Mouse (Mus musculus) ES-E14 (cell line): ENCODE measurements around the gene Nmnat1. TPM values are rescaled to one million over a fixed set of nuclear protein-coding genes. Genes with fewer than 3 reads are reported as not detected.
A peak's percentile ranks its signal among the peaks of the same experiment; 100 is the strongest.

Source experiments
- DNase-seq: peaks from one replicate; pipeline ENCODE4 v3.0.0-alpha.2; 2013; ENCODE audit warnings: low read depth, low spot score
- H3K27ac ChIP-seq: 2 replicates; pipeline ENCODE4 v1.5.1; 2012; ENCODE audit warnings: low read depth, mild to moderate bottlenecking, low read length, moderate library complexity, mixed read lengths; ENCODE audit not compliant: poor library complexity, insufficient read depth, severe bottlenecking
- H3K36me3 ChIP-seq: 2 replicates; pipeline ENCODE4 v1.6.1; 2012; ENCODE audit warnings: mild to moderate bottlenecking, low read length, moderate library complexity, mixed read lengths; ENCODE audit not compliant: control insufficient read depth, poor library complexity, insufficient read depth, severe bottlenecking
- H3K4me1 ChIP-seq, 2 experiments: fragments of 150-350 bp in 1 of 2; sonication (generic) in 1 of 2; 2 replicates each; pipeline ENCODE4 v1.6.1; 2012; ENCODE audit warnings: low read length in 2 of 2, mild to moderate bottlenecking in 1 of 2, mixed read lengths in 1 of 2; ENCODE audit not compliant: control insufficient read depth in 2 of 2, insufficient read depth in 2 of 2, poor library complexity in 1 of 2
- H3K4me3 ChIP-seq, 2 experiments: fragments of 150-350 bp in 1 of 2; sonication (generic) in 1 of 2; 2 replicates each; pipeline ENCODE4 v1.5.1; 2012; ENCODE audit warnings: low read length in 2 of 2, low read depth in 1 of 2, mild to moderate bottlenecking in 1 of 2, mixed read lengths in 1 of 2; ENCODE audit not compliant: insufficient read depth in 1 of 2, poor library complexity in 1 of 2, severe bottlenecking in 1 of 2
- H3K9ac ChIP-seq: 2 replicates; pipeline ENCODE4 v1.6.1; 2012; ENCODE audit warnings: low read depth, mild to moderate bottlenecking, low read length, mixed read lengths; ENCODE audit not compliant: poor library complexity, insufficient read depth, severe bottlenecking
- H3K9me3 ChIP-seq: fragments of 150-350 bp; sonication (generic); 2 replicates; pipeline ENCODE4 v1.6.1; 2012; ENCODE audit warnings: low read depth, mild to moderate bottlenecking, low read length; ENCODE audit not compliant: control insufficient read depth, insufficient read depth
- CHD2 ChIP-seq: IDR thresholded peaks from 2 replicates; pipeline ENCODE4 v1.6.1; 2014; ENCODE audit warnings: mild to moderate bottlenecking, low read depth, low read length, inconsistent platforms
- HCFC1 ChIP-seq: IDR thresholded peaks from 2 replicates; pipeline ENCODE4 v1.6.1; 2012; ENCODE audit warnings: low read length, inconsistent platforms, borderline replicate concordance; ENCODE audit not compliant: insufficient read depth
- MAFK ChIP-seq: IDR thresholded peaks from 2 replicates; pipeline ENCODE4 v1.6.1; 2014; ENCODE audit warnings: mild to moderate bottlenecking, low read depth, low read length, inconsistent platforms; ENCODE audit not compliant: insufficient read depth
- ZC3H11A ChIP-seq: IDR thresholded peaks from 2 replicates; pipeline ENCODE4 v1.6.1; 2012; ENCODE audit warnings: low read depth, mild to moderate bottlenecking, inconsistent platforms, low read length, borderline replicate concordance
- ZNF384 ChIP-seq: IDR thresholded peaks from 2 replicates; pipeline ENCODE4 v1.6.1; 2012; ENCODE audit warnings: low read depth, low read length, inconsistent platforms
- in situ Hi-C, 2 experiments: fragments of 600-800 bp; cut with MboI; formaldehyde crosslinking; loops; one replicate each; pipeline ENCODE4 v1.15.1; 2025; ENCODE audit warnings: low sequenced_read_pairs in 2 of 2, inconsistent platforms in 1 of 2; ENCODE audit not compliant: unreplicated experiment in 2 of 2
- total RNA-seq: library from RNA; depleted of rRNA; stranded (reverse); fragments of 300-350 nt; gene quantifications from 2 replicates; pipeline ENCODE4 v1.2.3, GENCODE M21; 2012

Gene Nmnat1
- total RNA-seq, 1 experiment = 11.0 TPM

- no peak overlapping the region for H3K9ac ChIP-seq
- peaks cover 0 to 2% of the 10 kb centered on the region in 2 experiments; a peak in 1 of 4 replicates for H3K4me1 ChIP-seq
- no peaks in the 10 kb centered on the region for H3K9me3 ChIP-seq
- in situ Hi-C loops = no loop called here
- H3K36me3 ChIP-seq = peaks cover 36% of the 10 kb centered on the region
- no peak overlapping the region for H3K27ac ChIP-seq
- H3K4me3 ChIP-seq = no peak overlapping the region
- TF ChIP-seq CHD2 = no peak
- TF ChIP-seq ZNF384 = no peak
- TF ChIP-seq MAFK = no peak
- no peak for TF ChIP-seq ZC3H11A
- no peak for DNase-seq
Measured at GRCm38 (mm10) chr4:149489415-149490240, 4.6 kb upstream of the Nmnat1 start.

GRCm38 (mm10) chr4:149487729-149488128 lies 2.7 kb upstream of the Nmnat1 start:
- no peak overlapping the region for H3K27ac ChIP-seq
- no peak for TF ChIP-seq HCFC1
- no peak for TF ChIP-seq CHD2
- TF ChIP-seq ZNF384 = no peak
- TF ChIP-seq ZC3H11A = no peak
- no peak for TF ChIP-seq MAFK
- H3K4me1 ChIP-seq = peaks cover 2 to 5% of the 10 kb centered on the region in 2 experiments; a peak in 1 of 4 replicates
- peaks cover 21% of the 10 kb centered on the region for H3K36me3 ChIP-seq
- no peak for DNase-seq
- H3K4me3 ChIP-seq = no peak overlapping the region
- in situ Hi-C loops = no loop called here
- H3K9ac ChIP-seq = no peak overlapping the region
- no peaks in the 10 kb centered on the region for H3K9me3 ChIP-seq

- H3K27ac ChIP-seq = peak overlapping the region; percentile 54; the same call in 1 of the 2 replicates
- peak overlapping the region; percentile 89 for H3K9ac ChIP-seq
- in situ Hi-C loops = no loop called here
- no peak for TF ChIP-seq ZNF384
- TF ChIP-seq ZC3H11A = no peak
- TF ChIP-seq MAFK = no peak
- no peak for TF ChIP-seq HCFC1
- no peak for TF ChIP-seq CHD2
- H3K9me3 ChIP-seq = no peaks in the 10 kb centered on the region
- H3K4me1 ChIP-seq = peaks cover 2 to 5% of the 10 kb centered on the region in 2 experiments; a peak in 1 of 4 replicates
- no peak for DNase-seq
- peak overlapping the region; percentile 90 to 95 for H3K4me3 ChIP-seq
- peaks cover 19% of the 10 kb centered on the region for H3K36me3 ChIP-seq
Measured at GRCm38 (mm10) chr4:149485825-149486206, 814 bp upstream of the Nmnat1 start.

- no peaks in the 10 kb centered on the region for H3K9me3 ChIP-seq
- DNase-seq = no peak
- no peak overlapping the region; the same call in 1 of the 2 replicates for H3K27ac ChIP-seq
- H3K9ac ChIP-seq = peak overlapping the region; percentile 74
- peaks cover 2 to 6% of the 10 kb centered on the region in 2 experiments; a peak in 2 of 4 replicates for H3K4me1 ChIP-seq
- peak overlapping the region; percentile 62 to 95 for H3K4me3 ChIP-seq
- peaks cover 15% of the 10 kb centered on the region for H3K36me3 ChIP-seq
- TF ChIP-seq MAFK (no peak), CHD2 (no peak), ZC3H11A (no peak), ZNF384 (no peak), HCFC1 (no peak)
- in situ Hi-C loops = no loop called here
Measured at GRCm38 (mm10) chr4:149484566-149484965, 436 bp downstream of the Nmnat1 start.
